Mouse (Mus musculus): ENCODE measurements around the gene Ntrk3. TPM values are rescaled to one million over a fixed set of nuclear protein-coding genes. Genes with fewer than 3 reads are reported as not detected.
A peak's percentile ranks its signal among the peaks of the same experiment; 100 is the strongest.

The Ntrk3 gene
- total and polyA plus RNA-seq, 2 experiments = 0.09 to 0.38 TPM

GRCm38 (mm10) chr7:78318640-78319039 lies 419.2 kb downstream of the Ntrk3 start:
- Histone ChIP-seq H3K4me1 (ENCODE audit: control insufficient read depth, insufficient read depth, low read length) (no peaks in the 10 kb centered on the region), H3K36me3 (ENCODE audit: control insufficient read depth, insufficient read depth, low read length) (no peaks in the 10 kb centered on the region), H3K79me2 (ENCODE audit: control insufficient read depth, insufficient read depth, low read length) (no peaks in the 10 kb centered on the region), H3K27me3 (ENCODE audit: control insufficient read depth, insufficient read depth, low read length) (no peaks in the 10 kb centered on the region), H3K9ac (ENCODE audit: low read depth, low read length) (no peak overlapping the region), H3K4me3 (ENCODE audit: insufficient read depth, low read depth, low read length) (no peak overlapping the region), H3K27ac (replicated peaks; ENCODE audit: insufficient read depth, low read depth, low read length) (no peak overlapping the region)
- TF ChIP-seq POLR2A (IDR thresholded peaks at IDR 0.05; ENCODE audit: extremely low read depth, insufficient read depth, low read length) (no peak), CTCF (IDR thresholded peaks at IDR 0.05; ENCODE audit: low read depth, low read length) (no peak)
- DNase-seq (ENCODE audit: extremely low read depth, low read depth, low spot score) = no peak
- WGBS = 83% methylated on average over 4 of the region's 4 CpGs

DNA sequence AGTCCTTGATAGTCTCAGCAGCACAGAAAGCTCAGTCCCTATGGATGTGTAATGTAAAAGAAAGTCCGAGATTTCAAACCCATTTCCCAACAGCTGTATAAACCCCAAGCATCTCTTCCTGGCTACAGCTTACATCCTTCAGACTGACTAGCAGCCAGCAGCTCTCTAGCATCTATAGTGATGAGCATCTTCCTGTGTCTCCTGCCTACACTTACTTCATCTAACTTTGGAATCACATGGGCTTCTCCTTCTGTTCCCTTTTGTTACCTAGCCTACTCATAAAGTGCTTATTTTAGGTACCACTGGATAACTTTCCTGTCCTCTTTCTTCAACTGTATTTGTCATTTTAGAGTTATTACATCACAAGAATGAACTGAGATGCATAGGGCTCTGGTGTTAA lies 432.0 kb downstream of the Ntrk3 start:
- Histone ChIP-seq H3K9ac (ENCODE audit: low read depth, low read length) (no peak overlapping the region), H3K27ac (replicated peaks; ENCODE audit: insufficient read depth, low read depth, low read length) (no peak overlapping the region), H3K4me1 (ENCODE audit: control insufficient read depth, insufficient read depth, low read length) (no peaks in the 10 kb centered on the region), H3K36me3 (ENCODE audit: control insufficient read depth, insufficient read depth, low read length) (no peaks in the 10 kb centered on the region), H3K27me3 (ENCODE audit: control insufficient read depth, insufficient read depth, low read length) (no peaks in the 10 kb centered on the region), H3K79me2 (ENCODE audit: control insufficient read depth, insufficient read depth, low read length) (no peaks in the 10 kb centered on the region), H3K4me3 (ENCODE audit: insufficient read depth, low read depth, low read length) (no peak overlapping the region)
- TF ChIP-seq POLR2A (IDR thresholded peaks at IDR 0.05; ENCODE audit: extremely low read depth, insufficient read depth, low read length) (no peak), CTCF (IDR thresholded peaks at IDR 0.05; ENCODE audit: low read depth, low read length) (no peak)
- DNase-seq (ENCODE audit: extremely low read depth, low read depth, low spot score) = no peak
- 68% methylated on average over 1 of the region's 1 CpGs for WGBS

DNA sequence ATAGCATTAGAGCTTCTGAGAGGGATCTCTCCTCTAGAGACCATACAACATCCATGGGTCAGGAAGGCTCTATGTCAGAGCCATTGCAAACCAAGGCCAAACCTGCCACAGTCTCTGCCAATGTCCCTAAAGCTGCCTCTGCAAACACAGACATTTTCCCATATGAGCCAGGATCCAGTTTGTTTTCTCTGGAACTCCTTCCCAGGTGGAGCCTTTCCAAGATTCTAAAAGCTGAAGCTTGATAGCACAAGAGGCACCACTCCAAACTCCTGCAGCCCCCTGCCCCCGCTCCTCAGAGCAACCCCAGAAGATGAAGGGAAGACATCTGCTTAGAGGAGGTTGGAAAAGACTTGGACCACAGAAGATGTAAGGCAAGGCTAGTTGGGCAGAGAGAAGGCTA lies 432.8 kb downstream of the Ntrk3 start:
- no peak for DNase-seq (ENCODE audit: extremely low read depth, low read depth, low spot score)
- Histone ChIP-seq H3K4me1 (ENCODE audit: control insufficient read depth, insufficient read depth, low read length) (no peaks in the 10 kb centered on the region), H3K27me3 (ENCODE audit: control insufficient read depth, insufficient read depth, low read length) (no peaks in the 10 kb centered on the region), H3K27ac (replicated peaks; ENCODE audit: insufficient read depth, low read depth, low read length) (no peak overlapping the region), H3K36me3 (ENCODE audit: control insufficient read depth, insufficient read depth, low read length) (no peaks in the 10 kb centered on the region), H3K79me2 (ENCODE audit: control insufficient read depth, insufficient read depth, low read length) (no peaks in the 10 kb centered on the region), H3K9ac (ENCODE audit: low read depth, low read length) (no peak overlapping the region), H3K4me3 (ENCODE audit: insufficient read depth, low read depth, low read length) (no peak overlapping the region)
- 63% methylated on average over 1 of the region's 1 CpGs for WGBS
- TF ChIP-seq POLR2A (IDR thresholded peaks at IDR 0.05; ENCODE audit: extremely low read depth, insufficient read depth, low read length) = no peak
- no peak for TF ChIP-seq CTCF (IDR thresholded peaks at IDR 0.05; ENCODE audit: low read depth, low read length)

GRCm38 (mm10) chr7:78297290-78297689 lies 440.5 kb downstream of the Ntrk3 start:
- H3K4me3 ChIP-seq (ENCODE audit: insufficient read depth, low read depth, low read length) = no peak overlapping the region
- no peak for DNase-seq (ENCODE audit: extremely low read depth, low read depth, low spot score)
- TF ChIP-seq CTCF (IDR thresholded peaks at IDR 0.05; ENCODE audit: low read depth, low read length) (no peak), POLR2A (IDR thresholded peaks at IDR 0.05; ENCODE audit: extremely low read depth, insufficient read depth, low read length) (no peak)
- H3K27me3 ChIP-seq (ENCODE audit: control insufficient read depth, insufficient read depth, low read length) = no peaks in the 10 kb centered on the region
- H3K79me2 ChIP-seq (ENCODE audit: control insufficient read depth, insufficient read depth, low read length) = no peaks in the 10 kb centered on the region
- H3K9ac ChIP-seq (ENCODE audit: low read depth, low read length) = no peak overlapping the region
- no peak overlapping the region for H3K27ac ChIP-seq (replicated peaks; ENCODE audit: insufficient read depth, low read depth, low read length)
- H3K4me1 ChIP-seq (ENCODE audit: control insufficient read depth, insufficient read depth, low read length) = no peaks in the 10 kb centered on the region
- 77% methylated on average over 5 of the region's 5 CpGs for WGBS
- H3K36me3 ChIP-seq (ENCODE audit: control insufficient read depth, insufficient read depth, low read length) = no peaks in the 10 kb centered on the region

- no peak for DNase-seq (ENCODE audit: extremely low read depth, low read depth, low spot score)
- no peak overlapping the region for H3K4me3 ChIP-seq (ENCODE audit: insufficient read depth, low read depth, low read length)
- no peaks in the 10 kb centered on the region for H3K79me2 ChIP-seq (ENCODE audit: control insufficient read depth, insufficient read depth, low read length)
- no peaks in the 10 kb centered on the region for H3K4me1 ChIP-seq (ENCODE audit: control insufficient read depth, insufficient read depth, low read length)
- WGBS = 75% methylated on average over 3 of the region's 3 CpGs
- no peak overlapping the region for H3K9ac ChIP-seq (ENCODE audit: low read depth, low read length)
- H3K27me3 ChIP-seq (ENCODE audit: control insufficient read depth, insufficient read depth, low read length) = no peaks in the 10 kb centered on the region
- H3K36me3 ChIP-seq (ENCODE audit: control insufficient read depth, insufficient read depth, low read length) = no peaks in the 10 kb centered on the region
- no peak overlapping the region for H3K27ac ChIP-seq (replicated peaks; ENCODE audit: insufficient read depth, low read depth, low read length)
- TF ChIP-seq CTCF (IDR thresholded peaks at IDR 0.05; ENCODE audit: low read depth, low read length) = no peak
- no peak for TF ChIP-seq POLR2A (IDR thresholded peaks at IDR 0.05; ENCODE audit: extremely low read depth, insufficient read depth, low read length)
Measured at GRCm38 (mm10) chr7:78294322-78294721, 443.5 kb downstream of the Ntrk3 start.

DNA sequence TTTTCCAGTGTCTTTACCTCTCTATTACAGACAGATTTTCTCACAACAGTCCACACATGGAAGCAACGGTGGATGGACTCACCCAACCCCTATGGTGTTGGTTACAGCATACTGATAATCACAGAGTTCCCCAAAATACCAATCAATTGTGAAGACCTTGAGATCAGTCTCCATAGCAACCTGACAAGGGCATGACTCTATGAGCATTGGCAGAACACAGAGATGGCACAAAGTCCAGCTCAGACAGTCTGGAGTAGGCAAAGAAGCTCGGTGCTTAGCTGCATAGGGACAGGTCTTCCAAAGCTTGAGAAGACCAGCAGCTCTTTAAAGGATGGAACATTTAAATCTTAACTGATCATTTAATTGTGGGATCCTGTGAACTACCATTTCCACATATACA lies 447.6 kb downstream of the Ntrk3 start:
- Histone ChIP-seq H3K79me2 (ENCODE audit: control insufficient read depth, insufficient read depth, low read length) (no peaks in the 10 kb centered on the region), H3K4me1 (ENCODE audit: control insufficient read depth, insufficient read depth, low read length) (no peaks in the 10 kb centered on the region), H3K36me3 (ENCODE audit: control insufficient read depth, insufficient read depth, low read length) (no peaks in the 10 kb centered on the region), H3K27me3 (ENCODE audit: control insufficient read depth, insufficient read depth, low read length) (no peaks in the 10 kb centered on the region), H3K27ac (replicated peaks; ENCODE audit: insufficient read depth, low read depth, low read length) (no peak overlapping the region), H3K4me3 (ENCODE audit: insufficient read depth, low read depth, low read length) (no peak overlapping the region), H3K9ac (ENCODE audit: low read depth, low read length) (no peak overlapping the region)
- no peak for TF ChIP-seq CTCF (IDR thresholded peaks at IDR 0.05; ENCODE audit: low read depth, low read length)
- no peak for TF ChIP-seq POLR2A (IDR thresholded peaks at IDR 0.05; ENCODE audit: extremely low read depth, insufficient read depth, low read length)
- 46% methylated on average over 2 of the region's 2 CpGs for WGBS
- DNase-seq (ENCODE audit: extremely low read depth, low read depth, low spot score) = peak; percentile 61

All from liver, adult 2 months (tissue).